ENCODE assay signal across 8 mouse cellular contexts in genomic region chr8:128684609-128685506, GRCm38 (mm10). TPM values are rescaled to one million over a fixed set of nuclear protein-coding genes. Genes with fewer than 3 reads are reported as not detected.
A peak's percentile ranks its signal among the peaks of the same experiment; 100 is the strongest.
DNase-seq lines count a peak whose midpoint lies in the region; ATAC-seq lines count a peak whose summit lies in the region.

No protein-coding gene starts in this region.

- peak; percentile 78; the same call in 1 of the 2 replicates for ATAC-seq in lung, embryonic 16.5 days (ENCODE audit: low read depth)
- ATAC-seq in forebrain, embryonic 14.5 days: peak; percentile 78
- peak; percentile 82 for ATAC-seq in liver, embryonic 13.5 days (ENCODE audit: low read depth)
- peak; percentile 83; the same call in 1 of the 2 replicates for ATAC-seq in stomach, embryonic 16.5 days (ENCODE audit: insufficient read depth, low FRiP score)

- H3K27me3 ChIP-seq in lung, embryonic 16.5 days (ENCODE audit: control insufficient read depth, insufficient read depth, low read depth, low read length): no peaks in the 10 kb centered on the region
- H3K27me3 ChIP-seq in forebrain, embryonic 14.5 days (replicated peaks; ENCODE audit: control insufficient read depth, insufficient read depth, low read length): no peaks in the 10 kb centered on the region
- no peaks in the 10 kb centered on the region for H3K27me3 ChIP-seq in liver, embryonic 13.5 days
- H3K27me3 ChIP-seq in stomach, embryonic 16.5 days (ENCODE audit: control insufficient read depth, insufficient read depth, low read length): no peaks in the 10 kb centered on the region

- no peaks in the 10 kb centered on the region for H3K36me3 ChIP-seq in lung, embryonic 16.5 days (ENCODE audit: control insufficient read depth, insufficient read depth, low read length)
- no peaks in the 10 kb centered on the region for H3K36me3 ChIP-seq in forebrain, embryonic 14.5 days (ENCODE audit: control insufficient read depth, insufficient read depth, low read length)
- no peaks in the 10 kb centered on the region for H3K36me3 ChIP-seq in liver, embryonic 13.5 days
- no peaks in the 10 kb centered on the region for H3K36me3 ChIP-seq in stomach, embryonic 16.5 days (ENCODE audit: control insufficient read depth, insufficient read depth, low read length)

- H3K9ac ChIP-seq in lung, embryonic 16.5 days (ENCODE audit: low read length): peak overlapping the region; percentile 100
- H3K9ac ChIP-seq in forebrain, embryonic 14.5 days (ENCODE audit: low read length): peak overlapping the region; percentile 98
- H3K9ac ChIP-seq in liver, embryonic 13.5 days: peak overlapping the region; percentile 96
- H3K9ac ChIP-seq in stomach, embryonic 16.5 days (ENCODE audit: low read length): peak overlapping the region; percentile 100

- peak overlapping the region; percentile 94 for H3K4me3 ChIP-seq in lung, embryonic 16.5 days (ENCODE audit: low read length)
- H3K4me3 ChIP-seq in forebrain, embryonic 14.5 days (ENCODE audit: low read depth, low read length): peak overlapping the region; percentile 85
- peak overlapping the region; percentile 83 for H3K4me3 ChIP-seq in liver, embryonic 13.5 days (replicated peaks)
- H3K4me3 ChIP-seq in stomach, embryonic 16.5 days (replicated peaks; ENCODE audit: low read length): peak overlapping the region; percentile 90

- H3K27ac ChIP-seq in lung, embryonic 16.5 days (ENCODE audit: low read length): peak overlapping the region; percentile 99
- H3K27ac ChIP-seq in forebrain, embryonic 14.5 days (ENCODE audit: low read depth, low read length): peak overlapping the region; percentile 100
- H3K27ac ChIP-seq in liver, embryonic 13.5 days: peak overlapping the region; percentile 97
- peak overlapping the region; percentile 99 for H3K27ac ChIP-seq in stomach, embryonic 16.5 days (ENCODE audit: low read length)

- H3K4me1 ChIP-seq in lung, embryonic 16.5 days (replicated peaks; ENCODE audit: control insufficient read depth, insufficient read depth, low read length): peaks cover 13% of the 10 kb centered on the region
- H3K4me1 ChIP-seq in forebrain, embryonic 14.5 days (ENCODE audit: control insufficient read depth, insufficient read depth, low read length): peaks cover 17% of the 10 kb centered on the region
- peaks cover 51% of the 10 kb centered on the region for H3K4me1 ChIP-seq in liver, embryonic 13.5 days (replicated peaks)
- H3K4me1 ChIP-seq in stomach, embryonic 16.5 days (ENCODE audit: control insufficient read depth, insufficient read depth, low read length): peaks cover 10% of the 10 kb centered on the region

- H3K4me2 ChIP-seq in lung, embryonic 16.5 days (ENCODE audit: low read depth, low read length): peak overlapping the region; percentile 71
- H3K4me2 ChIP-seq in forebrain, embryonic 14.5 days (ENCODE audit: low read length): peak overlapping the region; percentile 81
- H3K4me2 ChIP-seq in liver, embryonic 13.5 days: peak overlapping the region; percentile 87
- H3K4me2 ChIP-seq in stomach, embryonic 16.5 days (ENCODE audit: low read depth, low read length): peak overlapping the region; percentile 81

- WGBS in lung, embryonic 16.5 days: 3% methylated on average over 25 of the region's 25 CpGs
- WGBS in forebrain, embryonic 14.5 days: 3% methylated on average over 25 of the region's 25 CpGs
- WGBS in liver, embryonic 13.5 days (ENCODE audit: insufficient replicate concordance): 10% methylated on average over 25 of the region's 25 CpGs
- WGBS in stomach, embryonic 16.5 days: 4% methylated on average over 25 of the region's 25 CpGs

- H3K9me3 ChIP-seq in lung, embryonic 16.5 days (ENCODE audit: control insufficient read depth, low read length): no peaks in the 10 kb centered on the region
- H3K9me3 ChIP-seq in forebrain, embryonic 14.5 days (replicated peaks; ENCODE audit: control insufficient read depth, low read length): no peaks in the 10 kb centered on the region
- H3K9me3 ChIP-seq in liver, embryonic 13.5 days (replicated peaks): no peaks in the 10 kb centered on the region
- H3K9me3 ChIP-seq in stomach, embryonic 16.5 days (replicated peaks; ENCODE audit: control insufficient read depth, low read length): no peaks in the 10 kb centered on the region

- DNase-seq in adrenal gland, postnatal 10 days: peak; percentile 25
- DNase-seq in adrenal gland, postnatal 14 days: no peak
- no peak for DNase-seq in lung, adult 18-20 months
- peak; percentile 71 for DNase-seq in forebrain, embryonic 14.5 days (ENCODE audit: low spot score)
- DNase-seq in liver, embryonic 13.5 days: no peak
- DNase-seq in frontal cortex, postnatal 25 days (ENCODE audit: low spot score in 2 of 2): no peak

RNA-seq across cellular contexts. Expression of gene Itgb1, which starts 0.6 kb away (rescaled TPM):
- total RNA-seq in adrenal gland, postnatal 10 days (2021): 100 to 1,000 TPM; 281 to 290 TPM
- total RNA-seq in adrenal gland, postnatal 14 days (2021): 269 and 279 TPM in 2 replicates
- polyA plus RNA-seq in lung, embryonic 16.5 days (2015; fragmentation: Nextera tagmentation; extraction: Ambion mirVana): 373 and 384 TPM in 2 replicates
- 95.1 and 105 TPM in 2 replicates for polyA plus RNA-seq in forebrain, embryonic 14.5 days (2014; fragmentation: Nextera tagmentation; extraction: Ambion mirVana)
- 81.4 and 102 TPM in 2 replicates for polyA plus RNA-seq in liver, embryonic 13.5 days (2015; fragmentation: Nextera tagmentation; extraction: Ambion mirVana)
- polyA plus RNA-seq in stomach, embryonic 16.5 days (2015; fragmentation: Nextera tagmentation; extraction: Ambion mirVana): 299 and 315 TPM in 2 replicates

Comparison
In these comparisons a context has a peak if more than half of its experiments do, and no peak if none do; other contexts are left out.
1. DNase-seq: peak in adrenal gland, postnatal 10 days (single experiment) and forebrain, embryonic 14.5 days (single experiment); none in adrenal gland, postnatal 14 days (single experiment), lung, adult 18-20 months (0 of 2), liver, embryonic 13.5 days (single experiment) and frontal cortex, postnatal 25 days (0 of 2).
2. Peak in every context shown above with its lines, with median percentiles within 50 percentile points of each other: ATAC-seq, H3K27ac ChIP-seq, H3K4me2 ChIP-seq, H3K4me3 ChIP-seq and H3K9ac ChIP-seq.